In the genomic region with DNA sequence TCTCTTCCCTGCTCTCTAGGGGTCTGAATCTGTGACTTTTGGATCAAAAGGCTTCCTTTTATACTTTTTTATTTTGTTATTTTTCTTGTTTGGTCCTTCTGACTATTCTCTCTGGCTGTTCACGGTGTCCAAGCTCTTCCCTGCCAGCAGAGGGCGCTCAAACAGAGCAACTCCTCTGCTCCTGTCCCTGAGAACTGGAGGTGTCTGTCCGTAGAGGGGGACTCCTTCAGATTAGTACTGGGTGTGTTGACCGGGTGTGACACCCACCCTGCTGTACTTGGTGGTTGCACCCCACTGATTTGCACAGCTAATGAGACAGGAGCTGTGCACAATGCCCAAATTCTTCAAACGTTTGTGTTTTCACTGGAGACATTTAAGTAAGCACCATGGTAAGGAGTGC, we compare ENCODE assay signal across 8 mouse cellular contexts. TPM values are rescaled to one million over a fixed set of nuclear protein-coding genes. Genes with fewer than 3 reads are reported as not detected.
A peak's percentile ranks its signal among the peaks of the same experiment; 100 is the strongest.
DNase-seq lines count a peak whose midpoint lies in the region; ATAC-seq and TF ChIP-seq lines count a peak whose summit lies in the region.

No protein-coding gene starts in this region.

- TF ChIP-seq CTCF in ES-Bruce4 (IDR thresholded peaks at IDR 0.05; ENCODE audit: low read depth, low read length) = peak; percentile 96
- TF ChIP-seq CTCF in bone marrow macrophage, adult 2 months (IDR thresholded peaks at IDR 0.05; ENCODE audit: low read depth, low read length) = peak; percentile 92

- no peaks in the 10 kb centered on the region for H3K9me3 ChIP-seq in kidney, embryonic 15.5 days (replicated peaks)
- no peaks in the 10 kb centered on the region for H3K9me3 ChIP-seq in ES-Bruce4 (replicated peaks; ENCODE audit: control insufficient read depth, insufficient read depth, low read length, poor library complexity, severe bottlenecking)
- no peaks in the 10 kb centered on the region for H3K9me3 ChIP-seq in erythroblast, embryonic 14.5 days (ENCODE audit: control insufficient read depth, low read length)

- no peak overlapping the region for H3K27ac ChIP-seq in kidney, embryonic 15.5 days
- H3K27ac ChIP-seq in ES-Bruce4 (ENCODE audit: insufficient read depth, low read length) = no peak overlapping the region
- H3K27ac ChIP-seq in bone marrow macrophage, adult 2 months (ENCODE audit: insufficient read depth, low read depth, low read length) = no peak overlapping the region

- WGBS in kidney, embryonic 15.5 days = 11% methylated on average over 5 of the region's 5 CpGs

- ATAC-seq in kidney, embryonic 15.5 days (replicated peaks; ENCODE audit: low FRiP score) = no peak
- peak; percentile 56 for ATAC-seq in megakaryocyte progenitor cell, adult 5-6 weeks (replicated peaks; ENCODE audit: poor library complexity)

- H3K27me3 ChIP-seq in kidney, embryonic 15.5 days = no peaks in the 10 kb centered on the region
- H3K27me3 ChIP-seq in ES-Bruce4 (ENCODE audit: control insufficient read depth, insufficient read depth, low read length, poor library complexity, severe bottlenecking) = no peaks in the 10 kb centered on the region
- peaks cover 2% of the 10 kb centered on the region; the same call in 1 of the 2 replicates for H3K27me3 ChIP-seq in erythroblast, embryonic 14.5 days (ENCODE audit: control insufficient read depth)

- H3K36me3 ChIP-seq in kidney, embryonic 15.5 days = no peaks in the 10 kb centered on the region
- H3K36me3 ChIP-seq in ES-Bruce4 (ENCODE audit: control insufficient read depth, insufficient read depth, low read length, poor library complexity, severe bottlenecking) = no peaks in the 10 kb centered on the region
- H3K36me3 ChIP-seq in erythroblast, embryonic 14.5 days (ENCODE audit: control insufficient read depth) = peaks cover 31% of the 10 kb centered on the region

- H3K4me2 ChIP-seq in kidney, embryonic 15.5 days = no peak overlapping the region

- no peak overlapping the region for H3K4me3 ChIP-seq in kidney, embryonic 15.5 days (replicated peaks)
- H3K4me3 ChIP-seq in ES-Bruce4 (ENCODE audit: low read depth, low read length) = no peak overlapping the region
- H3K4me3 ChIP-seq in bone marrow macrophage, adult 2 months (ENCODE audit: insufficient read depth, low read length) = no peak overlapping the region
- H3K4me3 ChIP-seq in erythroblast, embryonic 14.5 days (replicated peaks) = peak overlapping the region; percentile 31

- H3K4me1 ChIP-seq in kidney, embryonic 15.5 days = peaks cover 24% of the 10 kb centered on the region
- no peaks in the 10 kb centered on the region for H3K4me1 ChIP-seq in ES-Bruce4 (ENCODE audit: control insufficient read depth, insufficient read depth, low read length)
- peaks cover 8% of the 10 kb centered on the region for H3K4me1 ChIP-seq in bone marrow macrophage, adult 2 months (ENCODE audit: control insufficient read depth, insufficient read depth, low read length)
- H3K4me1 ChIP-seq in erythroblast, embryonic 14.5 days (ENCODE audit: control insufficient read depth) = peaks cover 99% of the 10 kb centered on the region

- DNase-seq in kidney, adult 8-10 months = peak; percentile 45 to 52
- DNase-seq in layer of hippocampus, postnatal 14 days (ENCODE audit: low spot score in 2 of 2) = peak; percentile 35 to 57
- DNase-seq in thymus, postnatal 0 days (ENCODE audit: low spot score) = peak; percentile 81

- TF ChIP-seq POLR2A in ES-Bruce4 (IDR thresholded peaks at IDR 0.05; ENCODE audit: insufficient read depth, low read length) = no peak
- TF ChIP-seq POLR2A in bone marrow macrophage, adult 2 months (IDR thresholded peaks at IDR 0.05; ENCODE audit: borderline replicate concordance, low read depth, low read length) = no peak

- TF ChIP-seq EP300 in ES-Bruce4 (IDR thresholded peaks at IDR 0.05; ENCODE audit: insufficient read depth, low read depth, low read length) = no peak

- no peak overlapping the region for H3K9ac ChIP-seq in kidney, embryonic 15.5 days
- H3K9ac ChIP-seq in ES-Bruce4 (ENCODE audit: low read depth, poor library complexity, severe bottlenecking) = no peak overlapping the region

RNA-seq across cellular contexts. Expression of a gene that starts 2.7 kb away (rescaled TPM):
- polyA plus RNA-seq in kidney, embryonic 15.5 days (2015; fragmentation: Nextera tagmentation; extraction: Ambion mirVana) = 6.2 and 7.6 TPM in 2 replicates
- 1.8 and 2.2 TPM in 2 replicates for polyA plus RNA-seq in ES-Bruce4 (2011; ENCODE audit: insufficient read depth, insufficient read length, low read depth, missing spikeins)
- polyA plus RNA-seq in bone marrow macrophage, adult 2 months (2012; ENCODE audit: insufficient read depth, insufficient read length, missing spikeins) = 13.4 and 14.7 TPM in 2 replicates
- 15.7 and 16.6 TPM in 2 replicates for polyA plus RNA-seq in erythroblast, embryonic 14.5 days (2012)
- total RNA-seq in layer of hippocampus, postnatal 14 days (2021) = 1 to 10 TPM; 5.9 to 9.1 TPM
- 3.3 and 6.4 TPM in 2 replicates for total RNA-seq in megakaryocyte progenitor cell, adult 5-6 weeks (2015)
- total RNA-seq in megakaryocyte progenitor cell, adult 5-6 weeks (2017) = 2.4 and 4.0 TPM in 2 replicates
- polyA plus RNA-seq in thymus, postnatal 0 days (2015; fragmentation: Nextera tagmentation; extraction: Ambion mirVana) = 5.0 and 7.5 TPM in 2 replicates
